Mouse (Mus musculus): ENCODE data around the gene Ascl1.
A peak's percentile ranks its signal among the peaks of the same experiment; 100 is the strongest.

Ascl1 gene

DNA sequence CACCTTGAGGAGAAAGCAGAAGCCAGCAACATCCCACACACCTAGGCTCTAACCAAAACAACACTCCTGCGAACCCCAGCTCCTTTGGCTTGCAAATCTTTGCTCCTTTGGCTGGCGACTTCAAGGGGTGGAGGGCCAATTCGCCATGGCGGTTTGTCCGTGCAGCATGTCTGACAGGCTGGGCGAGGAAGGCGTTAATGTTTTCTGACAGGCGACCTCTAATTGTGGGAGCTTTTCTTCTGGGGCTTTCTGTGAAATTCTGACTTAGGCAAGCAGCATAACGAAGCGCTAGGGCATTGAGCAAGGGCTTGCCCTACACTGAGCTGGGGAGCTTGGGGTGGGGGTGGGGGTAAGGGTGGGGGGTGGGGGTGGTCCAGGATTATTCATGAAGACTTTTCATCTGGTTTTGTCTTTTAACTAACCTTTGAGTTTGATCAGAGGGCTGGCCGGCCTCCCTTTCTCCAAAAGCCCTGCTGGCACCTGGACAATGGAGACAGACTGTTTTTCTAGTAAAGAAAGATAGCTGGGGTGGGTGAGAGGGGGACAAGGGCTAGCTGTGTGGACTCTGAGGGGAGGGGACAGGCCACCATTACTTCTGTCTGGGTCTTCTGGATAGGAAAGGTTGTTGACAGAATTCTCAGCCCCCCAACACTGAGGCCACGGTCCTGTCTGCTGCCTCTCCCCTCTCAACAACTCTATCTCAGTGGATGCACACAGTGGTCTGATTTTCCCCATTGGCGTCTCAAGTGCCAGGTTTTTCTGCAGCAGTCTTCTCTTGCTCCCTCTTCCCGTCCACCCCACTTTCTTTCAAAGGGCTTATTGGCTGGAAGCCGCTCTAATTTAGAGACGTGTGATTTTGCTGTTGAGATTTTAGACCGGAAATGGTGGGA lies 8.4 kb downstream of the Ascl1 start:
- peak; percentile 55 for DNase-seq

DNA sequence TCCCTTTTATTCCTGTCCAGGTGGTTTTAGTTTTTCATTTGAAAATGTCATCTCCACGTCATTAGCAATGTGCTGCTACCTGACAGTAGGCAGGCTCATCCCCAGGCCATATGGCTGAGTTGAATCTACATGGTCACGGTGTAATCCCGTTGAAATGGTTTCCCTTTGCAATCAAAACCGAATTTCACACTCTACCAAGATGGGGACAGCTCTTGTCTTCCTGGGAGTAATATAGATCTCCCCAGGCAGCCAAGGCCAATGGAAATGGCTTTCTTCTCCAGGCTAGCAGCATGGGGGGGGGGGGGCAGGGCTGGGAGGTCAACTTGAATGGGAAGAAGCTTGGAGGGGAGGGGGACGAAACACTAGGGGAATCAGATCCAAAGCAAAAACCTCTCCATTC lies 15.6 kb downstream of the Ascl1 start:
- no peak for DNase-seq

DNA sequence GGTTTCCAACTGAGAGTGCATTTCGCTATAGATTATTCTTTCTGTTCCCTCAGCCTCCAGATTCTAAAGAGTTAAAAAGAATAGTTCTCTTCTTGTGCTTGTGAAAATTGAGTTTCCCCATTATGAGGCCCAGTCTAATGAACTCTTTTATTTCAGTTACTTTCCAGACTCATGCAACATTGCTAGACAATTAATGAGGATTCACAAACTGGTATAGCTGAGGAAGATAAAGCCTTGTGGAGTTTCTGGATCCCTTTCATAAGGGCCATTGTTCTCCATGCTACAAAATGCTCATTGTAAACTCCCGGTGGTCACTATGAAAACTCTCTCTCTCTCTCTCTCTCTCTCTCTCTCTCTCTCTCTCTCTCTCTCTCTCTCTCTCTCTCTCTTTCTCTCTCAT lies 18.5 kb downstream of the Ascl1 start:
- peak; percentile 89 for DNase-seq

DNA sequence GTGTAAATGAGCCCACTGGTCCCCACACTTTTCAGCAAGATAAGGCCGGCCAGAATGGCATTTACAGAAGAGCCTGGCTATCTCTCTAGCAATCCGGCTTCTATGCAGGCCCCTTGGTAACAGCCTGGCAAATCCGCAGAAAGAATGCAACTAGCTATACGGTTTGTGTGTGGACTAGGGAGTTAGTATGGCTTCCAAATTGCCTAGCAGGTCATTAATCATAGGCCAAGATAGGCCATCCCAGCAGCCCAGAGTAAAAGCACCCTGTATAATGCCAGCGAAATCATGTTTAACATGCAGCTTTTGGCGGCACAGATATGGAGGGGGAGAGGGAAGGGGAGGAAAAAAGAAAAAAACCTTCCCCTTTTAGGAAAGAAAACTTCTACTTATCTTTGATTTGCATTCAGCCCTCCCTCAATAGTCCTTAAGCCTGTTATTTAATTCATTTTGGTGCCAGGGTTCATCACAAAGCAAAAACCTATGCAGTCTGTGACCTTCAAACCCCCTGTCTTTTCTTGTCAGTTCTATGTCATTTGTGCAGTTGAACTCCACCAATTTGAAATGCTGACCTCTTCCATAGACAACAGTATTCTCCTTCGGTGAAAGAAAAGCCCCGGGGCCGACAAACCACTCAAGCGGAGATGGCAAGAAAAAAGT lies 19.9 kb downstream of the Ascl1 start:
- DNase-seq: peak; percentile 35

- DNase-seq: no peak
Observed at GRCm38 (mm10) chr10:87450777-87451176, 42.7 kb downstream of the Ascl1 start.

DNA sequence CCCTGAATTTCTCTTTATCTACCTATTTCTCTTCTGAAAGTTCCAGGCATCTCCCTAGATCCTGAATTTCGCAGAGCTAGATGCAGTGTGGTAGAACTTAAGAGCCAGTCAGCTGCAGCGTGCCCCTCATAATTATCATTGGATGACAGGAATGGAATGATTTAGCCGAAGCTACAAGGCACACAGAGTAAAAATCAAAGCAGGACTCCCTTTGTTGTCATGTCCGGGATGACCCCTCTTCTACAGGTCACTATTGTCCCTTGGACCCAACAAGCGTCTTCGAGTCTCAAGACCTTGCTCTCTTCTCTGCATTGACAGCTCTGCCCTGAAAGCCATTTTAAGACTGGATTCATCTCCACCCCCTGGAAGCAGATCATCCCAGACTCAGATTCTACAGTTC lies 44.1 kb downstream of the Ascl1 start:
- DNase-seq: no peak

- DNase-seq: no peak
Observed at GRCm38 (mm10) chr10:87448257-87448656, 45.2 kb downstream of the Ascl1 start.

DNA sequence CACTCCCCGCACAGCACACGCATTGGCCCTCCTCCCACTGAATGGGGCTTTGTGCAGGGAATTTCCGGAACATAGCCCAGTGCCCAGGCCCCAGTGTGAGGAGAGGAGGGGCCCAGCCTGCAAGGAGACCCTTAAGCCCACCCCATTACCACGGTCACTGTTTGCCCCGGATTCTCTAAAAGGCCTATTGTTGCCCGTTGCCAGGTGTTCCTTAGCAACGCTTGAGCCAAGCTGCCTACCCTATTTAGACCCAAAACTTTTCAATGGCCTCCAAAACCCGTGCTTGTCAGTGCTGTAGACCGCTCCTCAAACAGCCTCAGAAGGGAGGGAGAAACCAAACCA lies 45.7 kb downstream of the Ascl1 start:
- peak; percentile 99 for DNase-seq

DNA sequence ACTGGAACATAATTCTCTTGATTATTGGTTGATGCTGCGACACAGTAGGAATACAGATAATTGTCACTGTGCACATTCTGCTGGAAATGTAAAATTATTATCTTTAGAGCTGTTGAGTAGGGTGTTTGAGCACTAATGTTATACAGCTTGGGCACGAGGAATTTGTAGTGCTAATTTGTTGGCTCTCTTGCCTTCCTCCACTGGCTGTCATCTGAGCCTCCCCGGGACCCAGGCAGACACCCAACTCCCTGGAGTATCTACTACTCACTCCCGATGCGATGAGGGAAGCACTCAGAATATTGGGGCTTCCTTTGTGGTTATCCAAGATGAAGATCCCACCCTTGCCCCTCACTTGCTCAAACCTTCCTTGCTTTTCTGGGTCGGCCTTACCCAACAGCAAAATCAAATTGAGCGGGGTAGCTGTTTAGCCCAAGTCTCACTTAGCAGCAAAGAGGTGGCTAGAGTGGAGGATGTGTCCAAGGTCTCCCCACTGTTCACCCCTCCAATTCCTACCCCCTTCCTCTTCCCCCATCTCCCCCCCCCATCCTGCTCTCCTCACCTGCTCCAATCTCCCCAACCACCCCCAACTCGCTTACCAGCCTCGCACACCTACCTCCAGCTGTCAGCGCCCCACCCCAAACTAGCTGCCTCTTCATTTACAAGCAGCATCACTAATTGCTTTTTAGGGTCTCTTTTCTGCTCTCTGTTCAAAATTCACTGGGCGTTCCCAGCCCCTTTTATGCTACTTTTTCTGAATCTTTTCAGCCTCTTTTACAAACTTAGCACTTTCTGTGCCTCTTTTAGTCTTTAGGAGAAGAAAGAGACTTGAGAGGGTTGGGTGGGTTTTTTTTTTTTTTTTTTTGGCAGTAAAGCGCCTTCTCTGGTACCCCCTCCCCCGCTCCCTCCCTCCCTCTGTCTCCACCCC lies 46.4 kb downstream of the Ascl1 start:
- DNase-seq: no peak

DNA sequence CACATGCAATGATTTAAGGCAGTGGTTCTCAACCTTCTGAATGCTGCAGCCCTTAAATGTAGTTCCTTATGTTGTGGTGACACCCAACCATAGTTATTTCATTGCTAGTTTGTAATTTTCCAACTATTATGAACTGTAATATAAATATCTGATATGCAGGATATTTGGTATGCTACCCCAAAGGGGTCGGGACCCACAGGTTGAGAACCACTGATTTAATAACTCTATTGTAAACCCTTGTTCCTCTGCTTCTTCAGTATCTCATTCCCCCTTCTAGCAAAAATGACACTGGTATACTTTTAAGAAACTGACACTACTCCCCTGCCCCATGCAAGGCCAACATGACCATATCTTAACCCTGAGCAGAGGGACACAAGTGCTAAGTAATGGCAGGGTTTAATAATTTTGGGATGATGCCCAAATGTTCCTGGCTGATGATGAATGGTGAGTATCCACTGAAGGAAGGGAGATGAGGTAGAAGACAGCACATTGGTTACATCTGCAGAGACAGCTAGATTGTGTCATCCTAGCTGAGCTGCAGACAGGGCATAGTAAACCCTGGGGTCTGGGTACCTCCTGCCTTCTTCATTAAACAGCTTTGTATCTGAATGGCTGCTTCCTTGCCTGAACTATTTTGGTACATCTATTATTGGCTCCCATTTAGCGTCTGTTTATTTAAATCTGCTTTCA lies 47.2 kb downstream of the Ascl1 start:
- DNase-seq: no peak
